Mouse (Mus musculus) adrenal gland, adult (tissue): ENCODE data around the gene Nfam1.

Source experiments
- DNase-seq, 2 experiments: peaks; one replicate each; pipeline ENCODE4 v3.0.0; 2022 to 2023; ENCODE audit warnings: low spot score in 1 of 2; ENCODE audit not compliant: inconsistent age in 2 of 2

Gene Nfam1

GRCm38 (mm10) chr15:82962536-82962935, 70.6 kb downstream of the Nfam1 start:
- DNase-seq: peak; percentile 80 to 88

GRCm38 (mm10) chr15:82960786-82961561, 72.1 kb downstream of the Nfam1 start:
- peak in 1 of 2 experiments; percentile 69 for DNase-seq

GRCm38 (mm10) chr15:82959151-82959550, 74.0 kb downstream of the Nfam1 start:
- DNase-seq: no peak

- no peak for DNase-seq
Observed at GRCm38 (mm10) chr15:82958253-82958701, 74.8 kb downstream of the Nfam1 start.

GRCm38 (mm10) chr15:82956721-82957120, 76.4 kb downstream of the Nfam1 start:
- DNase-seq: no peak

GRCm38 (mm10) chr15:82956310-82956709, 76.8 kb downstream of the Nfam1 start:
- DNase-seq: no peak

- DNase-seq: no peak
Observed at GRCm38 (mm10) chr15:82955286-82955685, 77.8 kb downstream of the Nfam1 start.

- no peak for DNase-seq
Observed at GRCm38 (mm10) chr15:82954034-82954433, 79.1 kb downstream of the Nfam1 start.

- no peak for DNase-seq
Observed at GRCm38 (mm10) chr15:82953096-82953495, 80.0 kb downstream of the Nfam1 start.

GRCm38 (mm10) chr15:82952292-82952705, 80.8 kb downstream of the Nfam1 start:
- no peak for DNase-seq

GRCm38 (mm10) chr15:82950246-82950645, 82.9 kb downstream of the Nfam1 start:
- DNase-seq: peak in 1 of 2 experiments; percentile 48

GRCm38 (mm10) chr15:82947431-82947830, 85.7 kb downstream of the Nfam1 start:
- DNase-seq: no peak

- peak; percentile 75 to 85 for DNase-seq
Observed at GRCm38 (mm10) chr15:82944479-82945195, 88.5 kb downstream of the Nfam1 start.
